Mouse (Mus musculus) cerebellum, postnatal 25 days (tissue): ENCODE data around the gene Chil1.

ENCODE experiments used
- DNase-seq, 2 experiments: peaks; one replicate each; pipeline ENCODE4 v3.0.0; 2021; ENCODE audit warnings: mixed read lengths in 2 of 2

Gene Chil1

GRCm38 (mm10) chr1:134206085-134206484 is 24.1 kb downstream of the Chil1 start:
- DNase-seq = no peak

- peak; percentile 58 to 60 for DNase-seq
Observed at GRCm38 (mm10) chr1:134210179-134210755, 28.3 kb downstream of the Chil1 start.

- peak; percentile 63 to 66 for DNase-seq
Observed at GRCm38 (mm10) chr1:134211043-134211442, 29.1 kb downstream of the Chil1 start.

- DNase-seq = no peak
Observed at GRCm38 (mm10) chr1:134211631-134212030, 29.7 kb downstream of the Chil1 start.

- DNase-seq = no peak
Observed at GRCm38 (mm10) chr1:134212351-134212750, 30.4 kb downstream of the Chil1 start.

DNA sequence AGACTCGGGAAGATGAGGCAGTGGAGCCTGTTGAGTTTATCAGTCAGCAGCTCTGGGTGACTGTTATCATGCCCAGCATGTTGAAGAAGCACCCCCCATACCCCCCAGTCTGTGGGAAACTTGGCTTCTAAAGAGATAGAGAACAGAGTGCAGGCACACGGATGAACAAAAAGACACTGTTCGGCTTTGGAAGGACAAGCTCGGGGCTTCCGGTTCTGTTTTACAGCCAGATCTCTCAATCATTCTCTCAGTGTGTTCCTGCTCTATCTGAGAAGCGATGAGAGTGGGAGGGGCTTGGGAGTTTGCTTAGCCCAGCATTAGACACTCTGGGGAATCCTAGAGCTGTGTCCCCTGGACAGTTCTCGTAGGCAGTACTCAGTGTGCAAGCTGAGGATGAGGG is 31.4 kb downstream of the Chil1 start:
- no peak for DNase-seq

DNA sequence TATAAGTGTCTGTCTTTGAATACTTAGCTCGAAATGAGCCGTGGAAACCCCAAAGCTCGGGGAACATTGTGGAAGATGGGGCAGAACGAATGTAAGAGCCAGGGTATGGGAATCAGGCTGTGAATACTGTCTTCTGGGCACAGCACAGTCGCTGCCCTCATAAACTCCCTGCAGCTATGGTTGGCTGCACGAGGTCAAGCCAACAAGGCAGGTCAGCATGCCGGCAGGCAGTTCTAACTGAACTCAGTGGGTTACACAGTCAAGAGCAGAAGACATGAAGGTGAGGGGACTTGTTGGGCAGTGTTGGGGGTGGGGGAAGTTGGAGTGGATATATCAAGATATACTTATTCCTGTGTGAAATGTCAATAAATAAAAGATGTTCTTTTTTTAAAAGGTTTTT is 33.1 kb downstream of the Chil1 start:
- DNase-seq = no peak

GRCm38 (mm10) chr1:134215751-134216628 is 34.0 kb downstream of the Chil1 start:
- no peak for DNase-seq

DNA sequence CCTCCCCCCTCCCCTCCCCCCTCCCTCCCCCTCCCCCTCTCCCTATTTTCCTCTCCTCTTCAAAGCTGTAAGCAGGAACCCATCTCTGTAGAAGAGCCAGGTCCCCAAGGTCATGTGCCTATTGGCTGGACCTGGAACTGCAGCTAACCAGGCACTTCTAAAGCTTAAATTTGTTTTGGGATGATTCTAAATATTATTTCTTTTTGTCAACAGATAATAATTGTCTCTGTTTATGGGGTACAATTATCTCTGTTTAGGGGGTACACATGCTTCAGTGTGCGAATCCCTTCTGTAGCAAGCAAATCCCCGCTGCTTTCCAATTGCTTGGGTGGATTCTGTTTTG is 34.6 kb downstream of the Chil1 start:
- no peak for DNase-seq

DNA sequence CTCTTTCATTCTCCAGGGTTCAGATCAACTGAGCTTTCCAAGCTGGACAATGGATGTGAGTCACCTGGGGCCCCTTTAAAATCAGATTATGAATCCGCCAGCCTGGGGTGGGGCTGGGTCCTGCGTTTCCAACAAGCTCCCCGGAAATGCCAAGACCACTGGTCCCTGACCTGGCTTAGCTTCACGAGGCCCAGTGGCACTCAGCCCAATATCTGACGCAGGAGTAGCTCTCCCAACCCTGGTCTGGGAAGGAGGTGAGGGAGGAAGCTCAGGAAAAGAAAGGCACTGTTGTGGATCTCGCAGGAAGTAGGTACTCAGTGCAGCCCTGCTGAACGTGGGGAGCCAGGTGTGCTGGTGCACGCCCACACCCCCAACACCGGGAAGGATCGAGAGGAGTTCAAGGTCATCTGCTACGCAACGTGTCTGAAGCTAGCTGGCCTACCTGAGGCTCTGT is 35.1 kb downstream of the Chil1 start:
- peak in 1 of 2 experiments; percentile 60 for DNase-seq

GRCm38 (mm10) chr1:134217942-134218341 is 36.0 kb downstream of the Chil1 start:
- no peak for DNase-seq

DNA sequence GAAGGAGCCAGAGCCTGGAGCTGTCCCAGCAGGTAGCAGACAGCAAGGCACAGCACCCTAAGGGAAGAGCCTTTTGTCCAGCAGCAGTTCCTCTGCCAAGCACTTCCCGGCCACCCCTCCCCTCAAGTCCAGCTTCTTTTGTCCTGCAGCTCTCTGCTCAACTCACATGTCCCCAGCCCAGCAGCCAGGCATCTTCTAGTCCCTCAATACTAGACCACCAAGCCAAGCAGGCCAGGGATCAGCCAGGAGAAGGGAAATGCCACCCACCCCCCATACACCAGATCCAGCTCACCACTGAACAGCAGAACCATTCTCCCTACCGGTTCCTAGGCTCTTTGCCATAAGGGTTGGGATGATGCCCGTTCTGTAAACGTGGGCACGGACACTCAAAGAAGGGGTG is 37.6 kb downstream of the Chil1 start:
- DNase-seq = peak in 1 of 2 experiments; percentile 54

GRCm38 (mm10) chr1:134221172-134221571 is 39.2 kb downstream of the Chil1 start:
- no peak for DNase-seq

DNA sequence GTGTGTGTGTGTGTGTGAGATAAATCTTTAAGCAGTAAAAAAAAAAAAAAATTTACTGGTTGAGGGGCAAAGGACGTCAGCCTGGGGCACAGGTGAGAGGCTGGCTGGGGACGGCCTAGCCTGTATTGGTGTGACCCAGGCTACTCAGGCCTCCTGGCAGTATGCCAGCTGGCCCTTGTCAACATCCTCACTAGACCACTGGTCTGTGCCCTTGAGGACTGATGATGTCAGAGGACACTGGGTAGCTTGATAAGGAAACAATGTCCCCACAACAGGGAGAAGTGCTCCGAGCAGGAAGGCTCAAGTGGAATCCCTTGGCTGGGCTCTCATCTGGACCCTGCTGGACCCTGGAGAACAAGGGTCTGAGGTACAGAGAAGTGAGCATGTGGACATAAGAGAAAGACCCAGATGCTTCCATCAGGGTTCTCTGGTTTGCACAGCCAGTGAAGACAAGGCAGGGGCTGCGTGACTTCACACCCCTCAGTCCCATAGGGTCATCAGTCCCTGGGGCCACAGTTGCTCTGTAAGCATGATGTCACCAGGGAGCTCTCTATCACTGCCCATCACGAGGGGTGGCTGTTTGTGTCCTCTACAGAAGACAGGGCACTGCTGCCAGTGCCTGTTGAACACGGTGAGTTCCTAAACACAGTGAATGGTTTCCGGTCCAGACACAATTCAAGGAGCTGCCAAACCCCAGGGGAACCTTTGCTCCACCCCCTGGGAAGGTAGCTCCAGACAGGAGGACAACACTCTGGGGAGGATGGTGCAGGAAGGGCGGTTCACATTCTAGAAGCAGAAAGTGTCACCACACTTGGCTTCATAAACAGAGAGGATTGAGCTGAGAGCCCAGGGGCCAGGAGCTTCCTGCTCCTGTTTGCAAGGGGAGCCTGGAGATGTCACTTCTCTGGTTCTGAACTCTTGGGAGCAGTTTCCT is 40.4 kb downstream of the Chil1 start:
- no peak for DNase-seq

DNA sequence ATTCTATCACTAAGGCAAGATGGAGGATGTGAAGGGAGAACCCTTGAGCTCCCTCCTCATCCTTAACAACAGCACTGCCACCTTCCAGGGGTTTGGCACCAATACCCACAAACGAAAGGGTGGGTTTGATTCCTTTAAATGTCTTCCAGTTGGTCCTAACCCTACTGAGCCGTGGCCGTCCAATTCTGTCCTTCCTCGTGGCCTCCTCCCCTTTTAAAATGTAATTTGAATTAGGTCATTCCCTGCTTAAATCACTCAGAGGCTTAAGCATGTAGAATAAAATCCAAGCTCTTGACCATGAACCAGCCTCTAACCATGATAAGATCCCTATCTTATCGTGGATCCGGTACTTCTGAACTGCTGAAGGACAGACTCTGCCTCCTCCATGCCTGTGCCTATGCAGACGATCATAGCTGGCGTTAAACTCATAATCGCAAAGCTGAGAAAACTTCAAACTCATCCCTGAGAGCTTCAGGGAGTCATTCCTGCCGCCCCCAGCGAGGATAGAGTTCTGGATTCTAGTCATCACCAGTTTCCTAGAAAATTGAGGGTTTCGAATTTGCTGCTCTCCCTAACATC is 42.8 kb downstream of the Chil1 start:
- no peak for DNase-seq

DNA sequence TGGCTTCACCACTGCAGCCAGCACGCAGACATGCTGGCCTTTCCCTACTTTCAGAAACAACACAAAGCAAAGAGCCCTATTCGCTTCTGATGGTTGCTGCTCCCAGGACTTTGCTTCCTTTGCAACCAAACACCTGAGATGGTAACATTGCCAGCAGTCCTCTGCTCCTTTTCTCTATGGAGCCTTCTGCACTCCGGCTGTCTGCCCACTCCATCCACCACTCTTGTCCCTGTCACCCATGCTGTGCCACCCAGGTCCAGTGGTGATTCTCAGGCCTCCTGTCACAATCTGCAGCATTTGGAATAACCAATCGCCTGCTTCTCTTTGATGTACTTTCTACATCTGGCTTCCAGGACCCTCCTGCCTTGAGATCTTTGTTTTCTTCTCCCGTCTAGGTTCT is 43.4 kb downstream of the Chil1 start:
- peak in 1 of 2 experiments; percentile 60 for DNase-seq

GRCm38 (mm10) chr1:134226739-134227138 is 44.8 kb downstream of the Chil1 start:
- no peak for DNase-seq

GRCm38 (mm10) chr1:134229806-134230575 is 48.0 kb downstream of the Chil1 start:
- DNase-seq = peak; percentile 36 to 37

DNA sequence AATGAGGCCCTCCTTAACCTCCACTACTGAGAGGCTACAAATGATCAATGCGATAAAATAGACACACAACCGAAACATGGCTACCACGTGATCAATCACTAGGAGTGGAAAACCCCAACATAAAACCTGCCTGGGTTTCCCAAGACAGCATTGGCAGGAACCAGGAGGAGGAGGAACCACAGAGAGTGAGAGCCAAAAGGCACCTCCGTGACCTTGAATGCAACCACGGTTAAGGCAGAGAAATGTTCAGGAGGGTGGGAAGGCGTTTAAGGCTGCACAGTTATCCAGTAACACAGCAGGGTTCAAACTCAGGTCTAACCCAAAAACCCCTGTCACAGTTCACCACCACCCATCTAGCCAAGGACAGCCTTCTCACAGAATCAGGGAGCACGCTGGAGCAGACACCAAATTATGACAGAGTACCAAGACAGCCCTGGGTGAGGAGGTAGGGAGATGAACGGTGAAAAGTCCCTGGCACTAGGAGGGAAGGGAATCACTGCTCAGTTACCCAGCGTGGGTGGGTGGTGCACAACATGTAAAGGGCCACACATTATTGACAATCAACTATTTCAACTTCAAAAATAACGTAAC is 48.8 kb downstream of the Chil1 start:
- peak; percentile 31 to 43 for DNase-seq

GRCm38 (mm10) chr1:134231270-134231669 is 49.3 kb downstream of the Chil1 start:
- peak; percentile 69 to 82 for DNase-seq

DNA sequence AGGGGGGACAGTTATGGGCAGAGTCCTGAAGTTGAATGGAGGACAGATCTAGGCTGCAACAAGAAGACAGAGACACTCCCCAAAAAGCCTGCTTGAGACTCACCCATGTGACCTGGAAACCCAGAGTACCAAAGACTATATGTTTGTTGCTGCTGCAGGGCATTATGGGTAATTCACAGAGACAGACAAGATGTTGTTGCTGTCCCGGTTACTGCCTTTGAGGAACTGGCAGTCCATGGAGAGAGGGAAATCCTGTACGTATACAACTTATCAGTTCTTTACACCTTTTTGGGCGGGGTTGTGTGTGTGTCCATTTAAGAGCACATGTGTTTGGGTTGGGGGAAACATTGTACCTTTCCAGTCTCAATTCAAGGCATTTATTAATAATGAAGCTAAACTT is 49.7 kb downstream of the Chil1 start:
- DNase-seq = peak in 1 of 2 experiments; percentile 13

DNA sequence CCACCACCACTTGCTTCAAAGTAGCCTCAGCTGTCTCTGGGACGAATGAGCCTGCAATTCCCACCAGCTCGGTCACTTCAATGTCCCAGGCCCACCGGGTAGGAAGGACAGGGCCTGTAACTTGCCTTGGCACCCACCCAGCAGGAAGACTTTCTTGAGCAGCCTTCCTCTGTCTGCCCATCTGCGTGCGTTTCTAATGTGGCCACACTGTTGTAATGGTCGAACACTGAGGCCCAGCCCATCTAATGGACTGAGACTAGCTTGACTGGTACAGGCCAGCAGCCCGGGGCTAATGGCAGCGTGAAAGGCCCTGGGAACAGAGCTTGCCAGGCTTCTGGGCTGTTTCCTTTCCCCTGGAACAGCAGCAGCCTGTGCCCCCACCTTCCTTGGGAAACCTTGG is 50.4 kb downstream of the Chil1 start:
- peak; percentile 50 to 66 for DNase-seq
